In the genomic region with DNA sequence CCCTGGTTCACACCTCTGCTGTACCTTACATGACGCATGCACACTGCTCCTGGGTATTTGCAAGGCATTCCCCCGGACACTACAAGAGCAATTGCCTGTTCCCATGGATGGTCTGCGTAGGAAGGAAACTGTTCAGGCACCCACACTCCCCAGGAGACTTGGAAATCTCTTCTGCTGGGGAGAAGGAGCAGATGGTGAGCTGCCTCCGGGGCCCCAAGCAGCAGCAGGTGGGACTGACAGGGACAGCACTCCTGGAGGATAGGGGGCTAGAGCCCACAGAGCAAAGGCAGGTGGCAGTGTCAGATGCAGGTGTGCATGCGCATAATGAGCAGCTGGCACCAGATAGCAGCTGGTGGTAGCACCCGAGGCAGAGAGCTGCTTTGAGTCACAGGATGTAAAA, we compare ENCODE assay signal across 14 mouse cellular contexts.
DNase-seq lines count a peak whose midpoint lies in the region; ATAC-seq lines count a peak whose summit lies in the region.
"Had no signal": no experiment of that assay in that cellular context is flagged by ENCODE, and none has a peak within 500 bp of the region (broad histone marks: within the 10 kb centered on the region; RNA-seq: fewer than 3 reads in every experiment).

No protein-coding gene starts in this region.

- peak overlapping the region; percentile 7 for H3K4me3 ChIP-seq in megakaryocyte, embryonic 14.5 days (replicated peaks)
- H3K4me3 ChIP-seq: limb, embryonic 15.5 days had no signal

- H3K9me3 ChIP-seq in megakaryocyte, embryonic 14.5 days: peaks cover 34% of the 10 kb centered on the region
- H3K9me3 ChIP-seq: limb, embryonic 15.5 days had no signal

- H3K27me3 ChIP-seq in megakaryocyte, embryonic 14.5 days (replicated peaks): peaks cover 36% of the 10 kb centered on the region
- H3K27me3 ChIP-seq: limb, embryonic 15.5 days had no signal

- no peaks in the 10 kb centered on the region for H3K36me3 ChIP-seq in megakaryocyte, embryonic 14.5 days (replicated peaks; ENCODE audit: low read length)
- H3K36me3 ChIP-seq: limb, embryonic 15.5 days had no signal

- peaks cover 43% of the 10 kb centered on the region for H3K4me1 ChIP-seq in megakaryocyte, embryonic 14.5 days

- intact Hi-C loops in gastrocnemius, postnatal 36 days (cut with DNase I): no loop called here

- no peak for ATAC-seq in megakaryocyte, adult 5-6 weeks (ENCODE audit: poor library complexity, severe bottlenecking)
- no peak for ATAC-seq in activated CD4-positive, CD25-positive, alpha-beta regulatory T cell, adult 4 months
- ATAC-seq: CD4-positive, CD25-positive, alpha-beta regulatory T cell, adult 4 months; hindbrain, embryonic 16.5 days had no signal

- peak; percentile 68 to 69 for DNase-seq in frontal cortex, postnatal 36 days (ENCODE audit: low spot score in 2 of 2)
- DNase-seq in right cerebral cortex, adult 2 months (ENCODE audit: low spot score in 2 of 2): peak; percentile 66
- peak; percentile 21 for DNase-seq in thymus, postnatal 4 days
- DNase-seq in adrenal gland, postnatal 4 days (ENCODE audit: low spot score in 2 of 2): no peak
- no peak for DNase-seq in gastrocnemius, postnatal 36 days
- DNase-seq: adrenal gland, postnatal 36 days; cerebellum, adult 9-10 months; lung, postnatal 10 days had no signal

Comparison
In these comparisons a context has a peak if more than half of its experiments do, and no peak if none do; other contexts are left out.
1. DNase-seq: peak in frontal cortex, postnatal 36 days (2 of 2), right cerebral cortex, adult 2 months (2 of 2) and thymus, postnatal 4 days (single experiment); none in adrenal gland, postnatal 4 days (0 of 2) and gastrocnemius, postnatal 36 days (0 of 2).